Mouse (Mus musculus) limb, embryonic 10.5 days (tissue): ENCODE data around the gene Dpf2. TPM values are rescaled to one million over a fixed set of nuclear protein-coding genes. Genes with fewer than 3 reads are reported as not detected.

Source experiments
- polyA plus RNA-seq: library from polyadenylated mRNA; unstranded; fragments of >200 nt; fragmentation: Nextera tagmentation; extraction: Ambion mirVana; gene quantifications from 2 replicates; pipeline ENCODE4 v1.2.1, GENCODE M21; 2016

Dpf2 gene
- polyA plus RNA-seq, 1 experiment from 2014 or later: 240 TPM

Other genes with a start within 250 kb of the Dpf2 start
- 35.9 and 38.6 TPM in 2 replicates for gene Sipa1, start 249.3 kb downstream of the Dpf2 start, polyA plus RNA-seq
- 35.3 and 42.2 TPM in 2 replicates for gene Map3k11, start 224.3 kb downstream of the Dpf2 start, polyA plus RNA-seq
- gene Pcnx3, start 224.1 kb downstream of the Dpf2 start, polyA plus RNA-seq: 31.6 and 34.3 TPM in 2 replicates
- not detected in 2 replicates for gene Kcnk7, start 208.6 kb downstream of the Dpf2 start, polyA plus RNA-seq
- gene Ehbp1l1, start 186.7 kb downstream of the Dpf2 start, polyA plus RNA-seq: 8.4 and 9.2 TPM in 2 replicates
- 158 TPM in 2 replicates for gene Fam89b, start 183.4 kb downstream of the Dpf2 start, polyA plus RNA-seq
- 2.2 and 3.4 TPM in 2 replicates for gene Ltbp3, start 172.1 kb downstream of the Dpf2 start, polyA plus RNA-seq
- 71.6 and 78.5 TPM in 2 replicates for gene Scyl1, start 141.6 kb downstream of the Dpf2 start, polyA plus RNA-seq
- 43.5 and 48.7 TPM in 2 replicates for gene Frmd8, start 37.7 kb downstream of the Dpf2 start, polyA plus RNA-seq
- gene Slc25a45, start 35.2 kb downstream of the Dpf2 start, polyA plus RNA-seq: 1.8 TPM in 2 replicates
- gene Tigd3, start 18.9 kb downstream of the Dpf2 start, polyA plus RNA-seq: 5.2 and 5.9 TPM in 2 replicates
- gene Cdc42ep2, start 11.8 kb upstream of the Dpf2 start, polyA plus RNA-seq: 1.3 and 1.7 TPM in 2 replicates
- 125 and 130 TPM in 2 replicates for gene Pola2, start 51.2 kb upstream of the Dpf2 start, polyA plus RNA-seq
- gene Slc22a20, start 73.1 kb upstream of the Dpf2 start, polyA plus RNA-seq: not detected in 2 replicates
- gene Capn1, start 102.9 kb upstream of the Dpf2 start, polyA plus RNA-seq: 2.0 and 2.4 TPM in 2 replicates
- 36.9 and 38.6 TPM in 2 replicates for gene Syvn1, start 133.6 kb upstream of the Dpf2 start, polyA plus RNA-seq
- gene Mrpl49, start 144.8 kb upstream of the Dpf2 start, polyA plus RNA-seq: 90.3 and 91.4 TPM in 2 replicates
- 820 and 955 TPM in 2 replicates for gene Fau, start 144.8 kb upstream of the Dpf2 start, polyA plus RNA-seq
- gene Znhit2, start 148.2 kb upstream of the Dpf2 start, polyA plus RNA-seq: 35.2 and 36.1 TPM in 2 replicates
- 24.4 and 28.8 TPM in 2 replicates for gene Tm7sf2, start 155.4 kb upstream of the Dpf2 start, polyA plus RNA-seq
- 62.1 and 75.7 TPM in 2 replicates for gene Vps51, start 164.2 kb upstream of the Dpf2 start, polyA plus RNA-seq
- gene Tmem262, start 167.0 kb upstream of the Dpf2 start, polyA plus RNA-seq: not detected in 2 replicates
- gene Gm28374, start 169.2 kb upstream of the Dpf2 start, polyA plus RNA-seq: 1.3 and 1.6 TPM in 2 replicates
- gene Zfpl1, start 171.9 kb upstream of the Dpf2 start, polyA plus RNA-seq: 74.3 and 85.4 TPM in 2 replicates
- gene Cdca5, start 172.0 kb upstream of the Dpf2 start, polyA plus RNA-seq: 70.6 and 76.4 TPM in 2 replicates
- 0.56 and 0.89 TPM in 2 replicates for gene AC131692.1, start 181.4 kb upstream of the Dpf2 start, polyA plus RNA-seq
- gene Naaladl1, start 192.8 kb upstream of the Dpf2 start, polyA plus RNA-seq: 0.54 and 0.75 TPM in 2 replicates
- gene Sac3d1, start 205.6 kb upstream of the Dpf2 start, polyA plus RNA-seq: 65.4 and 73.3 TPM in 2 replicates
- 25.7 and 28.7 TPM in 2 replicates for gene Snx15, start 215.3 kb upstream of the Dpf2 start, polyA plus RNA-seq
- gene Batf2, start 228.0 kb upstream of the Dpf2 start, polyA plus RNA-seq: not detected in 2 replicates
- gene Arl2, start 228.5 kb upstream of the Dpf2 start, polyA plus RNA-seq: 97.0 and 112 TPM in 2 replicates